Mouse (Mus musculus) liver, embryonic 14.5 days (tissue): ENCODE data around the gene Nacc2.

ENCODE experiments used
- CTCF ChIP-seq: IDR thresholded peaks from 2 replicates; pipeline ENCODE4 v1.5.1; 2016; ENCODE audit warnings: antibody characterized with exemption, low read depth, control low read depth
- EP300 ChIP-seq: IDR thresholded peaks from 2 replicates; pipeline ENCODE4 v1.6.1; 2016; ENCODE audit warnings: antibody characterized with exemption, low read depth

DNA sequence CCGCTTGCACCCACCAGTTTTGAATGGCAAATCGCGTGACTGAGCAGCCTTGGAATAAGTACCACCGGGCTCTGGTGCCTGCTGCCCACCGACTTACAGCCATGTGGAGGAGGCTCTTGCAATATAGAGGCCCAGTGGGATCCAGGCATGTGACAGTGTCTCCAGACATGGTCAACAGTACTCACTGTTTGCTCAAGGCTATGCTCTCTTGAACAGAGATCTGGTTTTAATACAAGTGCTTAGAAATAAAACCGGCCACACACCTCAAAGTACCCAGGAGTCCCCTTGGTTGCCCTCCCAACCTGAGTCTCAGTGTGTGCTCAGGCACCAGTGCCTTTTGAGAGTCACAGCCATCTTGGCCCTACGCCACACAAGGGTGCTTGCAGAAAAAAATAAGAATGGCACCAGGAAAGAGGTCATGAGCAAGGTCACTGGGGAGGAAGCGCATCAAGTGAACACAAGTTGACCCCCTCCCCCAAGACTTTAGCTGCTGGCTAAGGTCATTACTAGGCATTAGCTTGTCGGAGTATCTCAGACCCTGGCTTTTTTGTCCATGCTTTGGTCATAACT lies at the start of gene Nacc2:
- TF ChIP-seq CTCF, result no peak
- TF ChIP-seq EP300, result no peak
